Mouse (Mus musculus): Measurements from ENCODE around the gene Tdrkh.

DNA sequence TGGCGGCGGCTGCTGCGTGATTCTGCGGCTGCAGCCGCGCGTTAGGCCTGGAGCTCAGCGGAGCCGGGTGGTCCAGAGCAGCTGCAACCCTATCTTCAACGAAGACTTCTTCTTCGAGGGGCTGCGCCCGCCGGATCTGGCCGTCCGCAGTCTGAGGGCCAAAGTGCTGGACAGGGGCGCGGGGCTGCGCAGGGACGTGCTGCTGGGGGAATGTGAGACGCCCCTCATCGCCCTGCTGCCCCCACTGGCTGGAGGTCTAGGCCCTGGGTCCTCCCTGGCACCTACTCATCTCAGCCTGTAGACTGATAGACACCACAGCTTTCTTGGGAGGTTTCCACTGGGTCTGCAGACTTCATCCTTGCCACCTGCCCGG lies 48.9 kb upstream of the Tdrkh start:
- TF ChIP-seq POLR2A (IDR thresholded peaks at IDR 0.05; ENCODE audit: control insufficient read depth, extremely low read depth, insufficient read depth, low read length, poor library complexity), result no peak
- TF ChIP-seq CTCF (IDR thresholded peaks at IDR 0.05; ENCODE audit: borderline replicate concordance, control insufficient read depth, extremely low read depth, insufficient read depth, low read length, poor library complexity), result 0 out of 2 replicates have a peak, but pooled peaks have one; percentile 15
